Mouse (Mus musculus): Measurements from ENCODE around the gene Tomm70a. TPM values are rescaled to one million over a fixed set of nuclear protein-coding genes. Genes with fewer than 3 reads are reported as not detected.

The Tomm70a gene
- 30.7 and 34.3 TPM in 2 replicates for polyA plus RNA-seq (2015; fragmentation: Nextera tagmentation; extraction: Ambion mirVana)

GRCm38 (mm10) chr16:57120913-57121815, at the start of gene Tomm70a:
TSS of gene Tomm70a (plus strand) at chr16:57121703.
- peak within 1 kb of the TSS; percentile 97 for H3K9ac ChIP-seq
- H3K27ac ChIP-seq, result peak within 1 kb of the TSS; percentile 74
- 1% methylated on average over 37 of the region's 37 CpGs for WGBS (ENCODE audit: insufficient replicate concordance)
- peaks cover 6% of the 10 kb centered on the region; the same call in 1 of the 2 replicates for H3K27me3 ChIP-seq
- no peaks in the 10 kb centered on the region for H3K9me3 ChIP-seq (replicated peaks)
- peak within 1 kb of the TSS; percentile 81 for H3K4me2 ChIP-seq
- ATAC-seq (ENCODE audit: low read depth) (peak; percentile 98), DNase-seq (peak; percentile 88)
- peak within 1 kb of the TSS; percentile 96 for H3K4me3 ChIP-seq (replicated peaks)
- no peaks in the 10 kb centered on the region for H3K36me3 ChIP-seq
- peaks cover 36% of the 10 kb centered on the region for H3K4me1 ChIP-seq (replicated peaks)

- Histone ChIP-seq H3K27ac (no peak overlapping the region), H3K9me3 (replicated peaks) (no peaks in the 10 kb centered on the region), H3K27me3 (no peaks in the 10 kb centered on the region), H3K4me2 (no peak overlapping the region), H3K36me3 (no peaks in the 10 kb centered on the region), H3K9ac (no peak overlapping the region), H3K4me3 (replicated peaks) (no peak overlapping the region), H3K4me1 (replicated peaks) (no peaks in the 10 kb centered on the region)
- no peak for ATAC-seq (ENCODE audit: low read depth)
- WGBS (ENCODE audit: insufficient replicate concordance), result 55% methylated on average over 7 of the region's 7 CpGs
- no peak for DNase-seq
Measured at GRCm38 (mm10) chr16:57075986-57076385, 45.5 kb upstream of the Tomm70a start.

- Histone ChIP-seq H3K27ac (no peak overlapping the region), H3K27me3 (no peaks in the 10 kb centered on the region), H3K9me3 (replicated peaks) (no peaks in the 10 kb centered on the region), H3K36me3 (no peaks in the 10 kb centered on the region), H3K9ac (no peak overlapping the region), H3K4me2 (no peak overlapping the region), H3K4me3 (replicated peaks) (no peak overlapping the region), H3K4me1 (replicated peaks) (no peaks in the 10 kb centered on the region)
- ATAC-seq (ENCODE audit: low read depth), result no peak
- WGBS (ENCODE audit: insufficient replicate concordance), result 49% methylated on average over 4 of the region's 4 CpGs
- no peak for DNase-seq
Measured at GRCm38 (mm10) chr16:57079577-57079976, 41.9 kb upstream of the Tomm70a start.

- H3K9me3 ChIP-seq (replicated peaks), result no peaks in the 10 kb centered on the region
- H3K27me3 ChIP-seq, result no peaks in the 10 kb centered on the region
- no peak overlapping the region for H3K27ac ChIP-seq
- H3K4me1 ChIP-seq (replicated peaks), result no peaks in the 10 kb centered on the region
- DNase-seq (no peak), ATAC-seq (ENCODE audit: low read depth) (no peak)
- no peak overlapping the region for H3K9ac ChIP-seq
- WGBS (ENCODE audit: insufficient replicate concordance), result 32% methylated on average over 4 of the region's 4 CpGs
- no peak overlapping the region for H3K4me2 ChIP-seq
- no peak overlapping the region for H3K4me3 ChIP-seq (replicated peaks)
- H3K36me3 ChIP-seq, result no peaks in the 10 kb centered on the region
Measured at GRCm38 (mm10) chr16:57092460-57092859, 29.0 kb upstream of the Tomm70a start.

GRCm38 (mm10) chr16:57092911-57093605, 28.4 kb upstream of the Tomm70a start:
- no peaks in the 10 kb centered on the region for H3K9me3 ChIP-seq (replicated peaks)
- no peak overlapping the region for H3K4me2 ChIP-seq
- no peaks in the 10 kb centered on the region for H3K27me3 ChIP-seq
- no peaks in the 10 kb centered on the region for H3K36me3 ChIP-seq
- no peak overlapping the region for H3K27ac ChIP-seq
- ATAC-seq (ENCODE audit: low read depth) (no peak), DNase-seq (no peak)
- no peaks in the 10 kb centered on the region for H3K4me1 ChIP-seq (replicated peaks)
- WGBS (ENCODE audit: insufficient replicate concordance), result 42% methylated on average over 6 of the region's 6 CpGs
- H3K9ac ChIP-seq, result no peak overlapping the region
- no peak overlapping the region for H3K4me3 ChIP-seq (replicated peaks)

GRCm38 (mm10) chr16:57098468-57099144, 22.9 kb upstream of the Tomm70a start:
- no peaks in the 10 kb centered on the region for H3K27me3 ChIP-seq
- no peak overlapping the region for H3K27ac ChIP-seq
- no peak overlapping the region for H3K4me3 ChIP-seq (replicated peaks)
- ATAC-seq (ENCODE audit: low read depth) (no peak), DNase-seq (no peak)
- H3K4me2 ChIP-seq, result no peak overlapping the region
- no peak overlapping the region for H3K9ac ChIP-seq
- 53% methylated on average over 7 of the region's 7 CpGs for WGBS (ENCODE audit: insufficient replicate concordance)
- no peaks in the 10 kb centered on the region for H3K36me3 ChIP-seq
- H3K9me3 ChIP-seq (replicated peaks), result no peaks in the 10 kb centered on the region
- H3K4me1 ChIP-seq (replicated peaks), result no peaks in the 10 kb centered on the region

GRCm38 (mm10) chr16:57099572-57100237, 21.8 kb upstream of the Tomm70a start:
- Histone ChIP-seq H3K4me2 (no peak overlapping the region), H3K4me3 (replicated peaks) (no peak overlapping the region), H3K4me1 (replicated peaks) (no peaks in the 10 kb centered on the region), H3K27me3 (no peaks in the 10 kb centered on the region), H3K9ac (no peak overlapping the region), H3K36me3 (no peaks in the 10 kb centered on the region), H3K9me3 (replicated peaks) (no peaks in the 10 kb centered on the region), H3K27ac (no peak overlapping the region)
- DNase-seq (no peak), ATAC-seq (ENCODE audit: low read depth) (no peak)
- WGBS (ENCODE audit: insufficient replicate concordance), result 54% methylated on average over 5 of the region's 5 CpGs

GRCm38 (mm10) chr16:57101174-57101573, 20.3 kb upstream of the Tomm70a start:
- Histone ChIP-seq H3K36me3 (no peaks in the 10 kb centered on the region), H3K4me3 (replicated peaks) (no peak overlapping the region), H3K9me3 (replicated peaks) (no peaks in the 10 kb centered on the region), H3K9ac (no peak overlapping the region), H3K4me2 (no peak overlapping the region), H3K27ac (no peak overlapping the region), H3K4me1 (replicated peaks) (no peaks in the 10 kb centered on the region), H3K27me3 (no peaks in the 10 kb centered on the region)
- ATAC-seq (ENCODE audit: low read depth) (no peak), DNase-seq (no peak)
- WGBS (ENCODE audit: insufficient replicate concordance), result 60% methylated on average over 1 of the region's 1 CpGs

GRCm38 (mm10) chr16:57106185-57106960, 15.1 kb upstream of the Tomm70a start:
- DNase-seq, result no peak
- no peaks in the 10 kb centered on the region for H3K9me3 ChIP-seq (replicated peaks)
- H3K4me1 ChIP-seq (replicated peaks), result no peaks in the 10 kb centered on the region
- H3K27ac ChIP-seq, result no peak overlapping the region
- no peak overlapping the region for H3K9ac ChIP-seq
- ATAC-seq (ENCODE audit: low read depth), result no peak
- H3K4me3 ChIP-seq (replicated peaks), result no peak overlapping the region
- 0 out of 2 replicates have a peak, but pooled peaks cover 3% of the 10 kb centered on the region for H3K27me3 ChIP-seq
- H3K4me2 ChIP-seq, result no peak overlapping the region
- 53% methylated on average over 5 of the region's 5 CpGs for WGBS (ENCODE audit: insufficient replicate concordance)
- H3K36me3 ChIP-seq, result no peaks in the 10 kb centered on the region

GRCm38 (mm10) chr16:57116066-57116465, 5.4 kb upstream of the Tomm70a start:
- no peak overlapping the region for H3K4me3 ChIP-seq (replicated peaks)
- DNase-seq (no peak), ATAC-seq (ENCODE audit: low read depth) (no peak)
- no peak overlapping the region for H3K9ac ChIP-seq
- no peak overlapping the region for H3K27ac ChIP-seq
- no peaks in the 10 kb centered on the region for H3K36me3 ChIP-seq
- peaks cover 9% of the 10 kb centered on the region; the same call in 1 of the 2 replicates for H3K27me3 ChIP-seq
- no peaks in the 10 kb centered on the region for H3K9me3 ChIP-seq (replicated peaks)
- H3K4me1 ChIP-seq (replicated peaks), result peaks cover 8% of the 10 kb centered on the region
- H3K4me2 ChIP-seq, result no peak overlapping the region

Data from liver, embryonic 13.5 days (tissue).